Mouse (Mus musculus) limb, embryonic 11.5 days (tissue): ENCODE results near the gene Mageb1. TPM values are rescaled to one million over a fixed set of nuclear protein-coding genes. Genes with fewer than 3 reads are reported as not detected.
"Not testable (repeated sequence)": the region's sequence is repeated elsewhere in the genome, so short reads cannot be mapped to it uniquely, and the experiment has no call there.

Experiments
- ATAC-seq: fragments of 200-750 bp; cut with Nextera tagmentation; 2 replicates; pipeline ENCODE4 v1.8.0; 2017; ENCODE audit warnings: low read depth; ENCODE audit not compliant: insufficient number of reproducible peaks, low FRiP score, low TSS enrichment
- DNase-seq: peaks from one replicate; pipeline ENCODE4 v3.0.0-alpha.2; 2015; ENCODE audit warnings: low spot score
- H3K27ac ChIP-seq: fragments of 300-500 bp; sonication (generic); replicated peaks from 2 replicates; pipeline ENCODE4 v1.5.1; 2014; ENCODE audit warnings: low read depth, mild to moderate bottlenecking, low read length
- H3K27me3 ChIP-seq: fragments of 300-500 bp; sonication (generic); 2 replicates; pipeline ENCODE4 v1.6.1; 2014; ENCODE audit warnings: mild to moderate bottlenecking, low read length, mixed read lengths; ENCODE audit not compliant: control insufficient read depth, insufficient read depth
- H3K36me3 ChIP-seq: fragments of 300-500 bp; sonication (generic); 2 replicates; pipeline ENCODE4 v1.6.1; 2014; ENCODE audit warnings: mild to moderate bottlenecking, low read length, moderate library complexity, mixed read lengths; ENCODE audit not compliant: control insufficient read depth, insufficient read depth
- H3K4me1 ChIP-seq: fragments of 300-500 bp; sonication (generic); 2 replicates; pipeline ENCODE4 v1.6.1; 2014; ENCODE audit warnings: low read length, mixed read lengths; ENCODE audit not compliant: control insufficient read depth, insufficient read depth
- H3K4me2 ChIP-seq: fragments of 300-500 bp; sonication (generic); 2 replicates; pipeline ENCODE4 v1.6.1; 2014; ENCODE audit warnings: low read depth, mild to moderate bottlenecking, moderate library complexity; ENCODE audit not compliant: severe bottlenecking
- H3K4me3 ChIP-seq: fragments of 300-500 bp; sonication (generic); 2 replicates; pipeline ENCODE4 v1.5.1; 2014; ENCODE audit warnings: low read depth, low read length
- H3K9ac ChIP-seq: fragments of 300-500 bp; sonication (generic); 2 replicates; pipeline ENCODE4 v1.6.1; 2014; ENCODE audit warnings: mild to moderate bottlenecking, low read length
- H3K9me3 ChIP-seq: fragments of 300-500 bp; sonication (generic); 2 replicates; pipeline ENCODE4 v1.6.1; 2016; ENCODE audit warnings: low read length; ENCODE audit not compliant: control insufficient read depth
- WGBS: fragments of 180-500 bp; shearing (Covaris S2); extraction: QIAGEN DNeasy Blood & Tissue Kit; methylation state at CpG from one replicate; pipeline ENCODE4 v1.1.7; 2014; 5-methylcytosine and 5-hydroxymethylcytosine counted together
- polyA plus RNA-seq: library from polyadenylated mRNA; unstranded; fragments of >200 nt; fragmentation: Nextera tagmentation; extraction: Ambion mirVana; gene quantifications from 2 replicates; pipeline ENCODE4 v1.2.1, GENCODE M21; 2014

Mageb1 gene
- polyA plus RNA-seq = not detected in 2 replicates

GRCm38 (mm10) chrX:92016233-92016632 is at the start of gene Mageb1:
Gene Mageb1 (minus strand): TSS chrX:92016333.
- not testable (repeated sequence) for H3K36me3 ChIP-seq, H3K27me3 ChIP-seq, H3K9me3 ChIP-seq, H3K9ac ChIP-seq, DNase-seq, H3K4me3 ChIP-seq, H3K4me2 ChIP-seq, H3K4me1 ChIP-seq, ATAC-seq, H3K27ac ChIP-seq
- WGBS = 67% methylated on average over 1 of the region's 1 CpGs

Other genes with a start within 250 kb of the Mageb1 start
- not detected in 2 replicates for gene Mageb5, start 233.3 kb downstream of the Mageb1 start, polyA plus RNA-seq